14 mouse cellular contexts compared by ENCODE assay signal in genomic region chr12:84161116-84161515, GRCm38 (mm10). TPM values are rescaled to one million over a fixed set of nuclear protein-coding genes. Genes with fewer than 3 reads are reported as not detected.
DNase-seq lines count a peak whose midpoint lies in the region; ATAC-seq and TF ChIP-seq lines count a peak whose summit lies in the region.
"Had no signal": no experiment of that assay in that cellular context is flagged by ENCODE, and none has a peak within 500 bp of the region (broad histone marks: within the 10 kb centered on the region; RNA-seq: fewer than 3 reads in every experiment).

No protein-coding gene starts in this region.

- no peak for DNase-seq in lung, embryonic 14.5 days
- no peak for DNase-seq in lung, postnatal 10 days
- DNase-seq in liver, postnatal 0 days: peak; percentile 28
- no peak for DNase-seq in stomach, postnatal 0 days (ENCODE audit: low spot score)
- DNase-seq in cerebellum, postnatal 10 days: no peak
- no peak for DNase-seq in midbrain, embryonic 14.5 days
- DNase-seq: right cerebral cortex, adult 18-20 months had no signal

- no peak overlapping the region for H3K4me2 ChIP-seq in lung, embryonic 14.5 days
- H3K4me2 ChIP-seq in intestine, embryonic 15.5 days (replicated peaks): no peak overlapping the region
- peak overlapping the region; percentile 1; the same call in 1 of the 2 replicates for H3K4me2 ChIP-seq in liver, postnatal 0 days (ENCODE audit: low read depth, low read length)
- H3K4me2 ChIP-seq in stomach, postnatal 0 days (replicated peaks; ENCODE audit: low read depth): no peak overlapping the region
- H3K4me2 ChIP-seq in midbrain, embryonic 14.5 days (ENCODE audit: low read length): no peak overlapping the region

- H3K9ac ChIP-seq in lung, embryonic 14.5 days: no peak overlapping the region
- no peak overlapping the region for H3K9ac ChIP-seq in intestine, embryonic 15.5 days
- H3K9ac ChIP-seq in liver, postnatal 0 days (replicated peaks): 0 out of 2 replicates have a peak overlapping the region, but pooled peaks have one; percentile 1
- H3K9ac ChIP-seq in stomach, postnatal 0 days (ENCODE audit: low read length): no peak overlapping the region
- no peak overlapping the region for H3K9ac ChIP-seq in midbrain, embryonic 14.5 days (replicated peaks; ENCODE audit: low read length)

- 19% methylated on average over 8 of the region's 8 CpGs for WGBS in lung, embryonic 14.5 days
- 45% methylated on average over 8 of the region's 8 CpGs for WGBS in intestine, embryonic 15.5 days
- 67% methylated on average over 8 of the region's 8 CpGs for WGBS in liver, postnatal 0 days (ENCODE audit: insufficient replicate concordance)
- WGBS in stomach, postnatal 0 days: 39% methylated on average over 8 of the region's 8 CpGs
- WGBS in midbrain, embryonic 14.5 days: 79% methylated on average over 8 of the region's 8 CpGs

- H3K4me3 ChIP-seq in lung, embryonic 14.5 days (ENCODE audit: low read depth, low read length): no peak overlapping the region
- H3K4me3 ChIP-seq in intestine, embryonic 15.5 days (replicated peaks): no peak overlapping the region
- H3K4me3 ChIP-seq in liver, postnatal 0 days (ENCODE audit: low read depth, low read length): no peak overlapping the region
- no peak overlapping the region for H3K4me3 ChIP-seq in stomach, postnatal 0 days (ENCODE audit: low read depth, low read length)
- H3K4me3 ChIP-seq in midbrain, embryonic 14.5 days (replicated peaks; ENCODE audit: low read depth, low read length): no peak overlapping the region

- H3K27ac ChIP-seq in lung, embryonic 14.5 days (ENCODE audit: low read depth): no peak overlapping the region
- no peak overlapping the region for H3K27ac ChIP-seq in intestine, embryonic 15.5 days
- H3K27ac ChIP-seq in liver, postnatal 0 days (ENCODE audit: low read depth): no peak overlapping the region
- no peak overlapping the region for H3K27ac ChIP-seq in stomach, postnatal 0 days (replicated peaks)
- H3K27ac ChIP-seq in midbrain, embryonic 14.5 days (replicated peaks; ENCODE audit: low read depth, low read length): no peak overlapping the region

- no peaks in the 10 kb centered on the region for H3K9me3 ChIP-seq in lung, embryonic 14.5 days (ENCODE audit: low read depth, low read length)
- no peaks in the 10 kb centered on the region for H3K9me3 ChIP-seq in intestine, embryonic 15.5 days
- no peaks in the 10 kb centered on the region for H3K9me3 ChIP-seq in liver, postnatal 0 days (ENCODE audit: low read length)
- no peaks in the 10 kb centered on the region for H3K9me3 ChIP-seq in stomach, postnatal 0 days (ENCODE audit: control insufficient read depth, low read length)
- H3K9me3 ChIP-seq in midbrain, embryonic 14.5 days (ENCODE audit: control insufficient read depth, low read length): no peaks in the 10 kb centered on the region

- H3K4me1 ChIP-seq in lung, embryonic 14.5 days (ENCODE audit: insufficient read depth): no peaks in the 10 kb centered on the region
- H3K4me1 ChIP-seq in intestine, embryonic 15.5 days (replicated peaks): peaks cover 5% of the 10 kb centered on the region; the same call in 1 of the 2 replicates
- peaks cover 15% of the 10 kb centered on the region for H3K4me1 ChIP-seq in liver, postnatal 0 days (ENCODE audit: insufficient read depth)
- H3K4me1 ChIP-seq in stomach, postnatal 0 days (replicated peaks; ENCODE audit: control insufficient read depth, insufficient read depth): no peaks in the 10 kb centered on the region
- no peaks in the 10 kb centered on the region for H3K4me1 ChIP-seq in midbrain, embryonic 14.5 days (ENCODE audit: control insufficient read depth, insufficient read depth, low read length)

- H3K27me3 ChIP-seq in lung, embryonic 14.5 days (ENCODE audit: insufficient read depth, low read length): no peaks in the 10 kb centered on the region
- H3K27me3 ChIP-seq in intestine, embryonic 15.5 days (replicated peaks): no peaks in the 10 kb centered on the region
- H3K27me3 ChIP-seq in liver, postnatal 0 days (ENCODE audit: insufficient read depth, low read length): no peaks in the 10 kb centered on the region
- no peaks in the 10 kb centered on the region for H3K27me3 ChIP-seq in stomach, postnatal 0 days (ENCODE audit: control insufficient read depth, insufficient read depth, low read length)
- H3K27me3 ChIP-seq in midbrain, embryonic 14.5 days (ENCODE audit: control insufficient read depth, insufficient read depth, low read length): no peaks in the 10 kb centered on the region
- H3K27me3 ChIP-seq: CH12.LX, Patski had no signal

- peaks cover 70% of the 10 kb centered on the region for H3K36me3 ChIP-seq in lung, embryonic 14.5 days (ENCODE audit: insufficient read depth)
- H3K36me3 ChIP-seq in intestine, embryonic 15.5 days: peaks cover 34% of the 10 kb centered on the region
- peaks cover 69% of the 10 kb centered on the region for H3K36me3 ChIP-seq in liver, postnatal 0 days (replicated peaks; ENCODE audit: insufficient read depth, low read length)
- H3K36me3 ChIP-seq in stomach, postnatal 0 days (ENCODE audit: control insufficient read depth, insufficient read depth, low read length): peaks cover 23% of the 10 kb centered on the region
- H3K36me3 ChIP-seq in midbrain, embryonic 14.5 days (ENCODE audit: control insufficient read depth, insufficient read depth, low read length): peaks cover 30% of the 10 kb centered on the region

- TF ChIP-seq EP300 in liver, postnatal 0 days (IDR thresholded peaks at IDR 0.05; ENCODE audit: low read depth): no peak
- no peak for TF ChIP-seq EP300 in stomach, postnatal 0 days (optimal IDR thresholded peaks at IDR 0.05)

- ATAC-seq in lung, embryonic 14.5 days (ENCODE audit: insufficient read depth): 0 out of 2 replicates have a peak, but pooled peaks have one; percentile 35
- ATAC-seq in intestine, embryonic 15.5 days: peak; percentile 56
- ATAC-seq in liver, postnatal 0 days: peak; percentile 50
- peak; percentile 11; the same call in 1 of the 2 replicates for ATAC-seq in stomach, postnatal 0 days (ENCODE audit: low FRiP score, low TSS enrichment)
- no peak for ATAC-seq in midbrain, embryonic 14.5 days (ENCODE audit: low FRiP score, low TSS enrichment)
- ATAC-seq: forebrain, embryonic 16.5 days; Patski had no signal

- TF ChIP-seq CTCF in lung, embryonic 14.5 days (IDR thresholded peaks at IDR 0.05; ENCODE audit: low read depth): no peak
- TF ChIP-seq CTCF in liver, postnatal 0 days (IDR thresholded peaks at IDR 0.05; ENCODE audit: low read depth): no peak
- no peak for TF ChIP-seq CTCF in stomach, postnatal 0 days (IDR thresholded peaks at IDR 0.05; ENCODE audit: low read depth)

RNA-seq across cellular contexts. Expression of gene Pnma1, which starts 12.8 kb away (rescaled TPM):
- 0.68 and 0.79 TPM in 2 replicates for polyA plus RNA-seq in lung, embryonic 14.5 days (2014; fragmentation: Nextera tagmentation; extraction: Ambion mirVana)
- 0.59 and 0.63 TPM in 2 replicates for polyA plus RNA-seq in intestine, embryonic 15.5 days (2015; fragmentation: Nextera tagmentation; extraction: Ambion mirVana)
- polyA plus RNA-seq in liver, postnatal 0 days (2015; fragmentation: Nextera tagmentation; extraction: Ambion mirVana): 0.28 and 0.35 TPM in 2 replicates
- polyA plus RNA-seq in stomach, postnatal 0 days (2015; fragmentation: Nextera tagmentation; extraction: Ambion mirVana): 0.48 and 0.49 TPM in 2 replicates
- 5.4 and 6.2 TPM in 2 replicates for polyA plus RNA-seq in midbrain, embryonic 14.5 days (2014; fragmentation: Nextera tagmentation; extraction: Ambion mirVana)
- polyA plus RNA-seq: adrenal gland, adult 2 months; kidney, adult 2 months; liver, adult 2 months had no signal

RNA-seq across cellular contexts. Expression of gene Dnal1, which starts 47.0 kb away (rescaled TPM):
- polyA plus RNA-seq in lung, embryonic 14.5 days (2014; fragmentation: Nextera tagmentation; extraction: Ambion mirVana): 4.1 and 5.2 TPM in 2 replicates
- polyA plus RNA-seq in intestine, embryonic 15.5 days (2015; fragmentation: Nextera tagmentation; extraction: Ambion mirVana): 3.9 TPM in 2 replicates
- 0.13 and 0.21 TPM in 2 replicates for polyA plus RNA-seq in liver, postnatal 0 days (2015; fragmentation: Nextera tagmentation; extraction: Ambion mirVana)
- polyA plus RNA-seq in stomach, postnatal 0 days (2015; fragmentation: Nextera tagmentation; extraction: Ambion mirVana): 1.2 and 1.7 TPM in 2 replicates
- 7.0 and 7.8 TPM in 2 replicates for polyA plus RNA-seq in midbrain, embryonic 14.5 days (2014; fragmentation: Nextera tagmentation; extraction: Ambion mirVana)

RNA-seq across cellular contexts. Expression of gene Elmsan1, which starts 57.6 kb away (rescaled TPM):
- 11.3 and 12.3 TPM in 2 replicates for polyA plus RNA-seq in lung, embryonic 14.5 days (2014; fragmentation: Nextera tagmentation; extraction: Ambion mirVana)
- polyA plus RNA-seq in intestine, embryonic 15.5 days (2015; fragmentation: Nextera tagmentation; extraction: Ambion mirVana): 7.2 and 7.7 TPM in 2 replicates
- polyA plus RNA-seq in liver, postnatal 0 days (2015; fragmentation: Nextera tagmentation; extraction: Ambion mirVana): 2.6 and 2.8 TPM in 2 replicates
- 4.0 and 4.1 TPM in 2 replicates for polyA plus RNA-seq in stomach, postnatal 0 days (2015; fragmentation: Nextera tagmentation; extraction: Ambion mirVana)
- 2.7 and 4.3 TPM in 2 replicates for polyA plus RNA-seq in midbrain, embryonic 14.5 days (2014; fragmentation: Nextera tagmentation; extraction: Ambion mirVana)
